Mouse (Mus musculus) spleen, adult 2 months (tissue): Measurements from ENCODE around the gene 1700125H20Rik.

Source experiments
- CTCF ChIP-seq: fragments of 200-500 bp; IDR thresholded peaks from 2 replicates; pipeline ENCODE4 v1.5.1; 2011; ENCODE audit warnings: mild to moderate bottlenecking, inconsistent platforms; ENCODE audit not compliant: insufficient read depth, insufficient read length, insufficient replicate concordance; ENCODE audit errors: extremely low read depth
- POLR2A ChIP-seq: fragments of 200-500 bp; IDR thresholded peaks from 2 replicates; pipeline ENCODE4 v1.6.1; 2011; ENCODE audit warnings: low read depth, low read length, inconsistent platforms

- TF ChIP-seq POLR2A: no peak
- no peak for TF ChIP-seq CTCF
These were observed 43.7 kb upstream of the 1700125H20Rik start for GRCm38 (mm10) chr11:85126257-85127102.
